Mouse (Mus musculus) gastrocnemius, adult 8-10 months (tissue): ENCODE measurements around the gene Npnt. TPM values are rescaled to one million over a fixed set of nuclear protein-coding genes. Genes with fewer than 3 reads are reported as not detected.

ENCODE experiments used
- DNase-seq, 2 experiments: peaks; one replicate each; pipeline ENCODE4 v3.0.0; 2022; ENCODE audit warnings: low spot score in 2 of 2
- total RNA-seq, 4 experiments: library from RNA; stranded (reverse); gene quantifications; 2 replicates each; pipeline ENCODE4 v1.2.4; 2022

Gene Npnt
- total RNA-seq, 4 experiments from 2014 or later, result 1.1 to 6.7 (median 3.8) TPM

DNA sequence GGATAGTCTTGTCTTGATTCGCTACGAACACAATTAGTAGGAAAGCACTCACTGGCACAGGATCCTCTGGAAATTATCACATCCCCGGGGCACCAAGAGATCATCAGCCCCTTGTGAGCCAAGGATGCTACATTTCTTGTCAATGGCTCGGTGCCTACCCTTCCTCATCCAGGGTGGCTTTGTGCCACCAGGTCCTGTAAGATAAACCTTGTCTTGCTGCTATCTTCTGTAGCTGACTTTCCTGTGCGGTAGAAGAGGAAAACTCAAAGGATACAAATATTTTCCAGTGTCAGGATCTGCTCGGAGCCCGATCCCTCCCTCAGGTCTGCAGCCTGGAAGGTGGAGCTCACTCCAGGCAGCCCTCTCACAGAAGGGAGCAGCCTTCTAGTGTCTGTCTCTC lies 90.5 kb downstream of the Npnt start:
- DNase-seq, result no peak

- no peak for DNase-seq
Observed at GRCm38 (mm10) chr3:132858849-132859248, 91.2 kb downstream of the Npnt start.

- DNase-seq, result no peak
Observed at GRCm38 (mm10) chr3:132856651-132857050, 93.4 kb downstream of the Npnt start.

GRCm38 (mm10) chr3:132855458-132856212 lies 94.5 kb downstream of the Npnt start:
- DNase-seq, result no peak

DNA sequence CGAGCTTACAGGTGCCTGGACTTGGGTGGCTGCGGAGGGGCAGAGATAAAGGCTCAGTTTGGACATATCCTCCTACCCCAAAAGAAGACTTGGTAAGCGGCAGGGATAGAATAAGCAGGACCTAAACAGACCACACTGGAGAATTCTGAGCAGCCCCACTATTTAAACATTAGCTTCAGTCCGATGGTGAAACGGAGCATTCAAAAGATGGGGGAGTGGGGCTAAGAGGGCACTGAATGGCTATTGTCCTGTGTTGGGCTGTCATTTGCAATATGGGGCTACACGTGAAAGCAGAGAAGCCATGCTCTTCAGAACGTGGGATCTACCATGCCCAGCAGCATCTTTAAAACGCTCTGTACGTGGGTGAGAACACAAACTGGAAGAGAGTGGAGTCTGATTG lies 95.8 kb downstream of the Npnt start:
- no peak for DNase-seq

- DNase-seq, result no peak
Observed at GRCm38 (mm10) chr3:132851841-132852728, 98.0 kb downstream of the Npnt start.

GRCm38 (mm10) chr3:132851417-132851816 lies 98.7 kb downstream of the Npnt start:
- DNase-seq, result no peak

DNA sequence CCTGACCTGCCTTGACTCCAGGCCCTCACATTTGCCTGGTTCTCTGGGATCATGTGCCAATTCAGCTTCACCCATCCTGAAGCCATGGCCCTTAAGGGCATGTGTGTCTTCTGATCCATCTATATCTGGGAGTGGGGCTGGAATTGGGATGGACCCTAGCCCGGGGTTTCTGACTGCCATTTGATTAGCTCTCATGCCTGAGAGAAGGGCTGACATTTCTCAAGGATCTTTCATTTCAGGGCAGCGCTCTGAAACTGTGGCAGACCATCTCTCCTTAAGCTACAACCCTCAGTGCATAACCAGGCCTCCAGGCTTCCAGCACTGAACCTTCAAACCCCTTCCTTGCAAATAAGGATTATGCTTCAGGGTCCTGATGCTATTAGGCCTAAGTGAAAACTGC lies 99.7 kb downstream of the Npnt start:
- no peak for DNase-seq

GRCm38 (mm10) chr3:132849669-132850068 lies 100.4 kb downstream of the Npnt start:
- no peak for DNase-seq

- DNase-seq, result no peak
Observed at GRCm38 (mm10) chr3:132842676-132843075, 107.4 kb downstream of the Npnt start.

DNA sequence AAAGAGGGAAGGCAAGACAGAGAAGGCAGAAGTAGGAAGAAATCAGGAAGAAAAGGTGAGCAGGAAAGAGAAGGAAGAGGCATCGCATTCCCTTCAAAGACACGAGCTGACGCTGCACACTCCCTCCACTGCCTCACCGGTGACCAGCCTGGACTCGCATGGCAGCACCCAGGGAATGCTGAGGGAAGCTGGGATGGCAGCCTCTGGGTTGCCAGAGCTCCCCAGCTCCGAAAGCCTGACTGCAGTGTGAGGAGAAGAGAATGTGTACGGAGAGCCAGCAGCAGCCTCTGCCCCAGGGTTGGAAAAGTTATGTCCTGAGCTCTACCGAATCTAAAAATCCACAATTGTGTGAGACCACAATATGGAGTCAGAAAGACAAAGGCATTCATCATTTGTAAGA lies 110.6 kb downstream of the Npnt start:
- DNase-seq, result no peak

DNA sequence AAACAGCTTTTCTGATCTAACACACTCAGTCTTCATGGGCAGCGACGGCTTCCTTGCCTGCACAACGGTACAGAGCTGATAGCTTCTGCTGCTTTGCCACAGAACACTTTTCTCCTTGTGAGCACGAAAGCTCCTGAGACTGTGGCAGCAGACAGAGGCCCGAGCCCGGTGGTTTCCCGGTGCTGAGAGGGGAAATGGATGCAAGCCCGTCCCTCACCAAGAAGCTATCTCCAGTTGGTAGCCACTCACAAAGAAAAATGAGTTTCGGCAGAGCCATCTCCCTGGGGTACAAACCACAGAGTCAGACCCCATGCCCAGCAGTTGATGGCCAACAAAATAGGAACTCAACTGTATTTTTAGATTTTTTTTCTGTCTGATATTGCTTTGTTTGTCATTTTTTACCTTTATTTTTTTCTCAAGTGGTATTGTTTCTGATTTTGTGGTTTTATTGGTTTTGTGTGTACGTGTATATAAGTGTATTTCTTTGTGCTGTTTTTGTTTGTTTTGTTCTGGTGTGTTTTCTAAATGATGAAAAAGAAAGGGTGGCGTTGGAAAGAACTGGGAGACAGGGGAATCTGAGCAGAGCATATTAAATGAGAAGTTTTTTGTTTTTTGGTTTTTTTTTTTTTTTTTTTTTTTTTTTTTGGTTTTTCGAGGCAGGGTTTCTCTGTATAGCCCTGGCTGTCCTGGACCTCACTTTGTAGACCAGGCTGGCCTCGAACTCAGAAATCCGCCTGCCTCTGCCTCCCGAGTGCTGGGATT lies 111.3 kb downstream of the Npnt start:
- no peak for DNase-seq

DNA sequence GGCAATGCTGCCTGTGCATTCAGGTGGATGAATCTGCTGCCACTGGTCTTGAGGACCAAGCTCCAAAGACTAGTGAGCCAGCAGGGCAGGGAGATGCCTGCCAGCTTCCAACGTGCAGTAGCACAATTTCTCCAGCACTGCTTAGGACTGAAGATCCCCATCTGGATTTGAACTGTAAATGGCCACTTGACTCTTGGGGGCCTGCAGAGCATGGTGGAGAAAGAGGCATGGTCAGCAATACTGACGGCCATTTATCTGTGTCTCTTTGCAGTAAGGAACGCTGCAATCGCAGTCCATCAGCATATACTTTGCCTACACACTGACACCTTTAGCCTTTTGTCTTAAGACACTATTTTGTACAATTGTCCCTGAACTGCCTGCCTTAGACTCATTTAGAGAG lies 113.0 kb downstream of the Npnt start:
- no peak for DNase-seq

GRCm38 (mm10) chr3:132835118-132835794 lies 114.8 kb downstream of the Npnt start:
- no peak for DNase-seq

Other genes starting within 250 kb of the Npnt start
- gene Ints12, start 141.5 kb upstream of the Npnt start, total RNA-seq, result 10 to 100 TPM in 1 of 4 experiments, 1 to 10 TPM in 3; 7.0 to 11.6 (median 8.9) TPM
- 1 to 10 TPM; 1.8 to 2.4 (median 2.1) TPM for gene Gstcd, start 141.7 kb upstream of the Npnt start, total RNA-seq